Mouse (Mus musculus) small intestine, adult 2 months (tissue): ENCODE results near the gene Gm28035. TPM values are rescaled to one million over a fixed set of nuclear protein-coding genes. Genes with fewer than 3 reads are reported as not detected.

Source experiments
- H3K27ac ChIP-seq: fragments of 200-500 bp; 2 replicates; pipeline ENCODE4 v1.5.1; 2012; ENCODE audit warnings: low read depth, low read length, control low read depth, inconsistent platforms; ENCODE audit not compliant: insufficient read depth
- H3K27me3 ChIP-seq: fragments of 200-500 bp; 2 replicates; pipeline ENCODE4 v1.6.1; 2012; ENCODE audit warnings: mild to moderate bottlenecking, moderate library complexity, low read length, inconsistent platforms; ENCODE audit not compliant: control insufficient read depth, insufficient read depth
- H3K36me3 ChIP-seq: fragments of 200-500 bp; 2 replicates; pipeline ENCODE4 v1.6.1; 2012; ENCODE audit warnings: mild to moderate bottlenecking, low read length, control low read depth, inconsistent platforms; ENCODE audit not compliant: control insufficient read depth, insufficient read depth
- H3K4me1 ChIP-seq: fragments of 200-500 bp; 2 replicates; pipeline ENCODE4 v1.6.1; 2012; ENCODE audit warnings: low read length, inconsistent platforms, mixed read lengths; ENCODE audit not compliant: control insufficient read depth, insufficient read depth, insufficient read length
- H3K4me3 ChIP-seq: fragments of 200-500 bp; 2 replicates; pipeline ENCODE4 v1.5.1; 2012; ENCODE audit warnings: low read depth, mild to moderate bottlenecking, control low read depth, inconsistent platforms, low read length, moderate library complexity
- CTCF ChIP-seq: fragments of 200-500 bp; IDR thresholded peaks from 2 replicates; pipeline ENCODE4 v1.5.1; 2012; ENCODE audit warnings: low read depth, mild to moderate bottlenecking, control low read depth, inconsistent platforms, low read length, moderate library complexity, mixed read lengths; ENCODE audit not compliant: insufficient replicate concordance, insufficient read length; ENCODE audit errors: extremely low read depth
- POLR2A ChIP-seq: fragments of 200-500 bp; IDR thresholded peaks from 2 replicates; pipeline ENCODE4 v1.6.1; 2012; ENCODE audit warnings: low read depth, mild to moderate bottlenecking, control low read depth, inconsistent platforms, low read length, moderate library complexity
- WGBS: fragments of 180-500 bp; shearing (Covaris S2); methylation state at CpG from one replicate; pipeline ENCODE4 v1.1.7; 2018; 5-methylcytosine and 5-hydroxymethylcytosine counted together
- polyA plus RNA-seq: library from polyadenylated mRNA; depleted of rRNA; stranded (reverse); fragments of >200 nt; gene quantifications from 2 replicates; pipeline ENCODE4 v1.2.3, GENCODE M21; 2012

The Gm28035 gene
- polyA plus RNA-seq, 1 experiment, result 6.1 TPM

DNA sequence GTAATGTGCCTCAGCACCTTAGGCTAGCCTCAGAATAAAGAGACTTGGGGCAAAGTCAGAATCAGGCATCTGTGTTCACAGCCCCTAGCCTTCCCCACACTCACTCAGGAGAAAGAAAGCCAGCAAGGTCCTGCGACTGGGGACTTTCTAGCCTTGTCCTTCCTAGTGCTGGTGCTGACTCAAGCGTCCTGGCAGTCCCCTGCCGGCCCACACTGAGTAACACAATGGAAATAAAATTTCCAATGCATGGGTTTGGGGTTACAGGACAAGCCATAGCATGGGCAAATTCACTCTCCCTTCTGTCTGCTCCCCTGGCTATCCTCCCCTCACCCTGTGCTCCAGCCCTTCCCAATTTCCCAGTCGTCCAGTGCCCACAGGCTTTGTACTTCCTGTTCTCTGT, 28.0 kb downstream of the Gm28035 start:
- no peak overlapping the region for H3K27ac ChIP-seq
- TF ChIP-seq CTCF (no peak), POLR2A (no peak)
- WGBS, result 66% methylated on average over 4 of the region's 4 CpGs
- H3K36me3 ChIP-seq, result peaks cover 9% of the 10 kb centered on the region
- H3K4me3 ChIP-seq, result no peak overlapping the region
- peaks cover 5% of the 10 kb centered on the region for H3K4me1 ChIP-seq
- H3K27me3 ChIP-seq, result no peaks in the 10 kb centered on the region

DNA sequence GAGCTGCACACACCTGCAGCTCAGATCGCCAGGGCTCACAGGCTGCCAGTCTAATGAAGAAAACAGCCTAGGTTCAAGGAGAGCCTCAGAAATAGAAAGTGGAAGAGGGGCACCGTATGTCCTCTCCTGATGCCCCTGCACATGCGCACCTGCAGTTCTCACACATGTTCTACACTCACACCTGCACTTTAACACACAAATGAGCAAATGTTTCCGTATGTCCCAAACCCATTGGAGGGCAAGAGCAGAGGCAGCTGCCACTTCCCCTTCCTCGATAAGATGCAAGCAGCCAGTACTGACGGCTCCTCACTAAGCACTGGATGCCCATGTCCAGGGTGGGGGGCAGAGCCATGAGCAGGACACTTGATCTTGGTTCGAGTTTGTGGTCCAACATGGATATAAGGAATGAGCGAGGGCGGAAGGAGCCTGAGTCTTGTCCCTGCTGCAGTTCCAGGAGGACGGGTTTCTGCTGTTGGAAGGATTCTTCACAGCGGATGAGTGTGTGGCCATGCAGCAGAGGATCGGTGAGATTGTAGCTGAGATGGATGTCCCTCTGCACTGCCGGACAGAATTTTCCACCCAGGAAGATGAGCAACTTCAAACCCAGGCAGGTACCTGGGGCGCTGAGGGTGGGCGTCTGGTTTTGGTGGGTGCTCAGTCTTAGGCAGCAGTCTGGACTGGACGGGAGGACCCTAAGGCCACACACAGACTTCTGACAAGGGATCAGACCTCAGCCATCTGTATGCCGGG, 29.0 kb downstream of the Gm28035 start:
- Histone ChIP-seq H3K4me1 (peaks cover 5% of the 10 kb centered on the region), H3K36me3 (0 out of 2 replicates have a peak, but pooled peaks cover under 1% of the 10 kb centered on the region), H3K27ac (peak overlapping the region; percentile 26), H3K4me3 (no peak overlapping the region), H3K27me3 (no peaks in the 10 kb centered on the region)
- WGBS, result 82% methylated on average over 17 of the region's 17 CpGs
- TF ChIP-seq CTCF (no peak), POLR2A (no peak)

DNA sequence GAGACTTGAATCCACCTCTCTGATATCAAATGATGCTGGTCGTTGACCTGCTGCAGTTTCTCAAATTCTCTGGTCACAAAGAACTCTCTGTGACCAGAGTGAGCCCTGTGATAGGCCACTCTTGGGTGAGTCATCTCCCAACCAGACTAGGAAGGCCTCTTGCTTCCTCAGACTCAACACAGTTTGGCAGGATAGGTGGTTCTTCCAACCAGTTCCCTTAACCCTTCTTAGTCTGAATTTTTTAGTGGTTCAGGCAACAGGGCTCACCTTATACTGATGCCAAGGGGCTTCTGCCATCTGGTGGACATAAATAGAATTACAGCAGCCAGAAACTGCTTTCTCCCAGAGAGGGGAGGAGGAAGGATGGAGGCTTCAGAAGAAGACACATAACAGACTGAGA, 29.8 kb downstream of the Gm28035 start:
- WGBS, result 3% methylated on average over 1 of the region's 1 CpGs
- no peak overlapping the region for H3K27ac ChIP-seq
- TF ChIP-seq POLR2A (no peak), CTCF (peak; percentile 37; the same call in 1 of the 2 replicates)
- H3K4me3 ChIP-seq, result no peak overlapping the region
- no peaks in the 10 kb centered on the region for H3K27me3 ChIP-seq
- peaks cover 5% of the 10 kb centered on the region for H3K4me1 ChIP-seq
- no peaks in the 10 kb centered on the region for H3K36me3 ChIP-seq

DNA sequence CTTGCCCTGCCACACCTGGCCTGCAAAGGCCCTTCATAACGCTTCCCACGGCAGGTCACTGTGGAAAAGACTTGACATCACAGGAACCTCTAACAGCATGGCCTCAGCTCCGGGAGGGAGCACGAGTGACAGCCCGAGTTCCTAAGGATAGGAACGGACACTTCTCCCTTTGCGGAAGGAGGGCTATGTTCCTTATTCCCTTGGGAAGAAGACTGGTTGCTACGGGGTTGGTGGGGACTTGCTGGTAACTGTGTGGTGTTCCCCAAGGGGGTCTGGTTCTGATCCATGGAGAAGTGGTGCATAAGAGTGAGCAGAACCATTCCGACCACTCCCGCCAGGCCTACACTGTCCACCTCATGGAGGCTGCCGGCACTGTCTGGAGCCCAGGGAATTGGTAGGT, 40.4 kb downstream of the Gm28035 start, which contains the start of gene Gm28038:
TSS of gene Gm28038 (plus strand) at position 301 of the 400 bp plus-strand sequence.
- H3K36me3 ChIP-seq, result no peaks in the 10 kb centered on the region

DNA sequence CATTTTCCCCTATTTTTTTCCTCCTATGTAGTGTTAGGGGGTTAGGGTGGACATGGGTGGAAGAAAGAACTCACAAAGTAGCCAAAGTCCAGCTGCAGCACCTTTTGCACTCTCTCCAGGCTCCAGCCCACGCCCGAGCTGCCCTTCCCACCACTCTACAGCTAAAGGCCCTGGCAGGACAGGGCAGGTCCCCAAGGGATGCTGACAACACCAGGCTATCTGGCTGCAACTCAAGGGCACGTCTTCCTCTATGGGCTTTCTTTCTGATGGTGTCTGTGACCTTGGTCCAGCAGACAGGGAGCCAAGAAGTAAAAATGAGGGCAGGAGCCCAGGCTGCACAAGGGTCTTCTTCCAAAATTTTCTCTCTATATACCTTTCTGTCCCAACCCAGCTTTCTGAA, 41.3 kb downstream of the Gm28035 start:
- Histone ChIP-seq H3K36me3 (no peaks in the 10 kb centered on the region), H3K27me3 (no peaks in the 10 kb centered on the region)
- 43% methylated on average over 3 of the region's 3 CpGs for WGBS

More for the DNA sequence above, 40.4 kb downstream of the Gm28035 start, which contains the start of gene Gm28038:
- H3K4me3 ChIP-seq, result no peak within 1 kb of the TSS
- H3K27me3 ChIP-seq, result no peaks in the 10 kb centered on the region
- peaks cover 22% of the 10 kb centered on the region for H3K4me1 ChIP-seq
- WGBS, result 87% methylated on average over 11 of the region's 11 CpGs
- TF ChIP-seq POLR2A (no peak), CTCF (no peak)
- no peak within 1 kb of the TSS; the same call in 1 of the 2 replicates for H3K27ac ChIP-seq

GRCm38 (mm10) chr2:30283193-30283592, 42.8 kb downstream of the Gm28035 start:
- WGBS, result 64% methylated on average over 2 of the region's 2 CpGs
- H3K27me3 ChIP-seq, result no peaks in the 10 kb centered on the region
- no peak overlapping the region for H3K27ac ChIP-seq
- no peak overlapping the region for H3K4me3 ChIP-seq
- TF ChIP-seq POLR2A (no peak), CTCF (no peak)
- peaks cover 26% of the 10 kb centered on the region for H3K4me1 ChIP-seq
- no peaks in the 10 kb centered on the region for H3K36me3 ChIP-seq

More for the DNA sequence above, 41.3 kb downstream of the Gm28035 start:
- peaks cover 22% of the 10 kb centered on the region for H3K4me1 ChIP-seq
- TF ChIP-seq POLR2A (no peak), CTCF (no peak)
- H3K4me3 ChIP-seq, result no peak overlapping the region
- no peak overlapping the region for H3K27ac ChIP-seq

GRCm38 (mm10) chr2:30285004-30285403, 44.6 kb downstream of the Gm28035 start:
- peak overlapping the region; percentile 86; the same call in 1 of the 2 replicates for H3K4me3 ChIP-seq
- H3K27me3 ChIP-seq, result no peaks in the 10 kb centered on the region
- H3K4me1 ChIP-seq, result peaks cover 26% of the 10 kb centered on the region
- TF ChIP-seq CTCF, result no peak
- 91% methylated on average over 5 of the region's 5 CpGs for WGBS
- no peak overlapping the region for H3K27ac ChIP-seq
- no peaks in the 10 kb centered on the region for H3K36me3 ChIP-seq
